Mouse (Mus musculus) testis, postnatal 10 days (tissue): ENCODE data around the gene Tubgcp3.
A peak's percentile ranks its signal among the peaks of the same experiment; 100 is the strongest.
"Not testable (repeated sequence)": the region's sequence is repeated elsewhere in the genome, so short reads cannot be mapped to it uniquely, and the experiment has no call there.

ENCODE experiments used
- DNase-seq: peaks from one replicate; pipeline ENCODE4 v3.0.0; 2021; ENCODE audit warnings: low spot score

Tubgcp3 gene

GRCm38 (mm10) chr8:12641527-12641926, 30.5 kb downstream of the Tubgcp3 start:
- DNase-seq: peak; percentile 50

GRCm38 (mm10) chr8:12638446-12638845, 33.6 kb downstream of the Tubgcp3 start:
- DNase-seq: no peak

GRCm38 (mm10) chr8:12635366-12635765, 36.7 kb downstream of the Tubgcp3 start:
- no peak for DNase-seq

GRCm38 (mm10) chr8:12629079-12629478, 43.0 kb downstream of the Tubgcp3 start:
- peak; percentile 66 for DNase-seq

DNA sequence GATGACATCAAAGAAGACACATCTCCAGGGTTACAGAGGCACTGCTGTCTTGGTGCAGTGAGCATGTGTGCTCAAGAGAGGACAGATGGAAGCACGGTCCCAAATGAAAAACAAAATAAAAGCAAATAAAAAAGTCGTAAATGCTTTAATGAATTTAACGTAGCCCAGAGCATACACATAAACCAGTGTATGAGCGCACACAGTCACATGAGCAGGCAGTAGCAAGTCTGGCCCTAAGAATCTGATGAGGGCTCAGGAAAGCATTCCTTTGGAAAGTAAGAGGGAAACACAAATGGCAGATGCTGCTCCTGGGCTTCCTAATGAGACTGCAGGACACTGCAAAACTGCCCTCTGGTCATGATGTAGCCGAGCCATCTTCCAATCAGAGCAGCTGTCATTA, 46.2 kb downstream of the Tubgcp3 start:
- no peak for DNase-seq

DNA sequence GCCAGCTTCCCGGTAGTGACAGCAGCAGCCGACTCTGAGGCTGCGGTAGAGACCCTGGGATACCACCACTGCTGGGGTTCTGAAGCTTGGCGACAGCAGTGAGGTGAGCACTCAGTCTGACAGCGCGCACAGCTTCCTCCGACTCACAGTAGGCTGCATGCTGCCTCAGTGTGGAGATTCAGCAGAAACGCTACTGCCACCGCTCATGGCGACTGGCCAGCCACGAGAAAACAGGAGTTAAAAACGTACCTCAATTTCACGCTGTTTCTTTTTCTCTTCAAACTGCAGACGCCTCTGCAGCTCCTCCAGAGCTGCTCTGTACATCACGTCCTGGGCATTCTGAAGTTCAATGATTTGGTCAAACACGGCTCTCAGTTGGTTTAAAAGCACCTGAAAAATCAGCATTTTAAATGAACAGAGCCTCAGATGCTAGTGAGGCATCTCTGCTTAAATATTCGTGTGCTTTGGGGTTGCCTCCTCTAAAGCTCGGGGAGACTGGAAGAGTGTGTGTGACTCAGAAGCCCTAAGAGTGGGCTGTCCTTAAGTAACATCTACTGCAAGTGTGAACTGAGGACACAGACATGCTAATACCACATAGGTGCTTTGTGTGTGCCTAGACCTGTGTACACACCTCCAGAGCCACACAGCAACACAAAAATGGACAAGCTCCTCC, 50.4 kb downstream of the Tubgcp3 start:
- no peak for DNase-seq

GRCm38 (mm10) chr8:12617369-12617768, 54.7 kb downstream of the Tubgcp3 start:
- DNase-seq: not testable (repeated sequence)

GRCm38 (mm10) chr8:12613201-12613600, 58.8 kb downstream of the Tubgcp3 start:
- DNase-seq: no peak

GRCm38 (mm10) chr8:12609752-12610449, 62.1 kb downstream of the Tubgcp3 start:
- DNase-seq: no peak

GRCm38 (mm10) chr8:12608810-12609209, 63.2 kb downstream of the Tubgcp3 start:
- DNase-seq: no peak

- DNase-seq: peak; percentile 88
Observed at GRCm38 (mm10) chr8:12607223-12607622, 64.8 kb downstream of the Tubgcp3 start.

DNA sequence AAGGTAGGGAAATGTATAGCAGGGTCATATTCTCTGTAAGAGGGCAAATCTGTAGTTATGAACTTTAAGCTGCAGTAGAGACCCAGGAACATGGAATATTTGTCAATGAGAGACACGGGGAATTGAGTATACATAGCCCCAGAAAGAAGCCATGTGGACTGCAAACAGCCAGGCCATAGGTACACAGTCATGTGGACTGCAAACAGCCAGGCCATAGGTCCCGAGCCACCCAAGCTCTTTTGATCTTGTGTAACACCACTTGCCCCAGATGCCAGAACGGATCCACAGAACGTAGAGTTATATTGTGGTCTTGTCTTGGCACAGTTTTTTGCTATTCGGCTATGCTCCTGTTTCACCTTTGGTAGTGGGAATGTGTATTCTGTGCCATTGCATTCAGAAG, 88.3 kb downstream of the Tubgcp3 start:
- DNase-seq: no peak

- DNase-seq: not testable (repeated sequence)
Observed at GRCm38 (mm10) chr8:12579339-12579999, 92.6 kb downstream of the Tubgcp3 start.

DNA sequence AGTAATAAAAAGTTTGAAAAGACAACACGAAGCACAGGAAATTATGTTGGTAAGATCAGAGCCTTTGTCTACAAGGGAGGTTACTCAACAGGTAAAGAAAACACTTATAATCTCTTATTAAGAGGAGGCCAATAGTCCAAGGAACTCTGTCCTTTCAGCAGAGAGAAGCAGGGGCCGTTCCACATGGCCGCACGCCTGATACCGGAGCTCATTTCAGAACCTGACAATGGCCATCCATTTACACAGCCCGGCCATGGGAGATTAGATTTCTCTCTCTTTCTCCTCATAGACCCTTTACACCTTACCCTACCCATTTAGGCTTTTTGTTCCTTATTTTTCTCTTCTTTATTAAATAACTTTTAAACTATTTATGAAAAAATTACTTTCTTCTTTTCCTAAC, 95.3 kb downstream of the Tubgcp3 start:
- DNase-seq: no peak

DNA sequence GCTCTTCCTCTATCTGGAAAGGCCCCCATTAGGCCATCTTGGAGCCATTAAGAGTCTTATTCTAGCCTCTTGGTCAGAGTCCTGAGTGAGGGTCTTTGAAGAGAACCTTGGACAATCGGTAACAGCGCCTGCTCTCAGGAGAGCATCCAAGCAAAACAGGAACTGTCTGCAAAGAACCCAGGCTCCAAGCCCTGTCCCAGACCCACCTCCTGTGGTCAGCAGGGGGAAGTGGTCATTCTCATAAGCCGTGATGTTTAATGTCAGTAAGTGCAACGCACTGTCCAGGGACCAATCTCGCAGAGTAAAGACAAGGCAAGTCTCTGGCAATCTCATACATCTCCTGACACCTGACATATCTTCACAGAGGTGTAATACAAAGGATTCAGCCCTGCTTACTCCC, 96.0 kb downstream of the Tubgcp3 start:
- no peak for DNase-seq

DNA sequence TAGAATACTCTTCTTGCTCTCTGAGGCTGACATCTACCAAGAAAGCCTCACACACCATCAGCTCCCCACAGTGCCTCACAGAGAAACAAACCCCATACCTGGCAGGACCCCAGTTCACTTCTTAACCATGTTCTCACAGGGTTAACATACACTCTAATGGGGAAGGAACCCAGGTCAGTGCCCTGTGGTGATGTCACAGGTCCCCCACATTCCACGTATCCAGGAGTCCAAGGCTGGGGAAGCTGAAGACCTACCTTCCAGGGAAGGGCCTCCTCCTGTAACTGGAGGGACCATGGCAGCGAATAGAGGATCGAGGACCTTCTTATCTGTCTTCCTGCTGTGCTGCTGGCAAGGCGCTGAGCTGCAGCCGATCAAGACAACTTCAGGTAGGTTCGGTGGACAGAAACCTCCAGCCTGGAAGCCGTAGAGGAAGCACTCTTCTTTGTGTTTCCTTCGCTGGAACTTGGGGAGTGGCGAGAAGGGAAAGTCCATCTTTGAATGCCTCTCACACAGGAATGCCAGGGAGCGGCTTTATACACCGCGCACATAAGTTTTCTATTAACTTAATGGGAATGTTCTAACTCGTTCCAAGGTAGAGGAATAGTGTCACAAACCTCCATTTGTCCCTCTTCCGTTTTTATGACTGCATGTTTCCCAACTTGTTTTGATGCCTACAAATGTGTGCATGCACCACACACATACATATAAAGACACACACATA, 99.1 kb downstream of the Tubgcp3 start, which contains the start of gene Spaca7:
TSS of gene Spaca7 (plus strand) at position 216 of the 721 bp plus-strand sequence.
- DNase-seq: no peak

DNA sequence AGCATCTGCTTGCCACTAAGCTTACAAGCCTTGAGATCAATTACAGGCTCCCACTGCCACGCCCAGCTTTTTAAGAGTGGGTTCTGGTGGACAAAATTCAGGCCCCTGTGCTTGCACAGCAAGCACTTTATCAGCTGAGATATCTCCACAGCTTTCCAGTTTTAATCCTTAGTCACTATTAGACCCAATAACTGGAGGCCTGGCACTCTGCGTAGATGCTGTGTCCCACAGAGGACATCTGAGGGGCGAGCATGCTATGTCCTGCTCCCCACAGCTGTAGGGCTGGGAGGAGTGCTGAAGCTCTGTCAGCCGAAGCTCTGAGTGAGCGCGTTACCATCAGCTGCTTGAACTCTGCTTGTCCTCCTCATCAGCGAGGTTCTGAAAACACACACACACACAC, 105.5 kb downstream of the Tubgcp3 start:
- DNase-seq: no peak

DNA sequence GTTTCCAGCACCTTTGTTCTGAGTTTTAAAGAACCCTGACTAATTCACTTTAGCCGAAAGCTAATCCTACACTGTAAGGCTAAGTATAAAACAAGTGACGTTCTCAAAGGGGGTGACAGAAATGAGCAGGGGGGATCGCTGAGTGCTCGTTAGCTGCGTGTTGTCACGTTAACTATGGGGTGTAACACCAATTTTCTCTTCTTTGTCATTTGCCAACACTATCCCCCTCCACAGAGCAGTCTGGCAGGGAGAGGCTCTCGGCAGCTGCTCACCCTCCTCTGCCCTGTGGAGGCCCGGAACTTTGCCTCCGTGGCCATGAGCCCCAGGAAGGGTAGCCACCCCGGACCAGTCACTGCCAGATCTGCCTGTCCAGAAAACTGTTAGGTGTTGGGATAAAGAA, 106.6 kb downstream of the Tubgcp3 start:
- DNase-seq: no peak

DNA sequence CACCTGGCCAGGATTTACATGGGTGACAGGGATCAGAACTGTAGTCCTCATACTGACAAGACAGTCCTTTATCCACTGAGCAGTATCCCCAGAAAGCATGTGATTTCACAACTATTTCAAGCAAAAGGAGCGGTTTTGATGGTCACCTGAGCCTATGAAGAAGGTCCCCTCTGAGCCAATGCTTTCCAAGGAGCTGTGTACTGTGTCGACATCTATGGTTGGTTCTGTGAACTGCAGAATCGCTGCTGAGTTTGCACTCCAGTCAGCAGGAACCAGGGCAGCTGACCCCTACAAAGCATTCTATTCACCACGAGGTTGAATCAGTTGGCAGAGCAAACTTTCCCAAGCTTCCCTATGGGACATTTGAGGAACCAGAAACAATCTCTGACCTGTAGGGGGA, 107.7 kb downstream of the Tubgcp3 start:
- peak; percentile 59 for DNase-seq
